Mouse (Mus musculus) bone marrow macrophage, adult 2 months (primary cell): ENCODE results near the gene Sestd1.

Experiments used
- CTCF ChIP-seq: IDR thresholded peaks from 2 replicates; pipeline ENCODE4 v1.5.1; 2012; ENCODE audit warnings: low read depth, mild to moderate bottlenecking, low read length, moderate library complexity
- POLR2A ChIP-seq: IDR thresholded peaks from 2 replicates; pipeline ENCODE4 v1.6.1; 2012; ENCODE audit warnings: mild to moderate bottlenecking, low read depth, low read length, borderline replicate concordance

DNA sequence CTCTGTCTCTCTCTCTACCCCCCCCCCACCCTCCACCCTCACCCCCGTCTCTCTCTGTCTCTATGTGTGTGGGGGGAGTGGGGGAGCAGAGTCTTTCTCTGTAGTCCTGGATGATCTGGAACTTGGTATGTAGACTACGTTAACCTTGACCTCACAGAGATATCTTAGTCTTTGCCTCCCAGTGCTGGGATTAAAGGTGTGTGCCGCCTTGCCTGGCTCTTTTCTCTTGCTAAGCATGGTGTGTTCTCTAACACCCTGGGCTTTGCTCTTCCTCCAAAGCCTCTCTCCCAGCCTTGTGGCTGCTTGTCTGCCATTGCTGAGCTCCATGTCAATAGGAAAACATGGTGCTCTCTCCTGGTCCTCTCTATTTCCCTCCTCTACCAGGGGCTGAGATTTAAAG is 23.3 kb upstream of the Sestd1 start:
- TF ChIP-seq CTCF, result no peak
- TF ChIP-seq POLR2A, result no peak
